Mouse (Mus musculus) layer of hippocampus, adult 9-10 months (tissue): ENCODE data around the gene Gm45213.

Experiments used
- DNase-seq: peaks from one replicate; pipeline ENCODE4 v3.0.0; 2022; ENCODE audit warnings: low spot score

The Gm45213 gene

GRCm38 (mm10) chr7:66043552-66044459 lies at the start of gene Gm45213:
Gene Gm45213, plus strand, starts transcription at chr7:66043602.
- DNase-seq, result no peak

DNA sequence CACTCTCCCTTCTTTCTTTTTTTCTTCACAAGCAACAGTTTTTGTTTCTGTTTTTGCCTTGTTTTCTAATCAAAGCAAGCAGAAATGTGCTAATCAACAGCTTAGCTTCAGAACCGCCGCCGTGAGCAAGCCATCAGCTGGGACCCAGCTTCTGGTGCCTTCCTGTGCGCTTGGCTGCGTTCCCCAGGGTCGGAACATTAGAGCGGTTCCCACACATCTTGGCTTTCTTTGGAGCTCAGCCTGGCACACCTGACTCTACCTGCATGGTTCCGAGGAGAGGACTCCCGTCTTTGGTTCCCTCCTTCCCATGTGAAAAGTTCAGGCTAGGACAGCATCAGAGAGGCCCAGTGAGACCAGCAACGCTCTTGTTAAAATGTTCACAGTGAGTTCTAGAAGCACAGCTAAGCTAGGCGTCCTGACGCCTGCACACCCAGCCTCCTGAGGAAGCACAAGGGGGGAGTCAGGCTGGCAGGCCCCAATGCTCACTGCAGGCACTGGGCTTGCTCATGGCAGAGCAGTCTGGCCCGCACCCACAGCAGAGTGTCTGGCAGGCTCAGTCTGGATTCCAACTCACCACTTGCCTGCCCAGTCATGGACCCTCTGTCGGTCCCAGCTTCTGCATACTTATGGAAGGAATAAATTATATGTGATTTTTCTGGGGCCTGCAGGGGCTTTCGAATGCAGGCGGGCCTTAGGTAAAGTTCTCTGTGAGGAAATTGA lies 42.2 kb upstream of the Gm45213 start:
- no peak for DNase-seq

GRCm38 (mm10) chr7:66001797-66002196 lies 41.6 kb upstream of the Gm45213 start:
- DNase-seq, result no peak

GRCm38 (mm10) chr7:66003447-66003846 lies 40.0 kb upstream of the Gm45213 start:
- no peak for DNase-seq

DNA sequence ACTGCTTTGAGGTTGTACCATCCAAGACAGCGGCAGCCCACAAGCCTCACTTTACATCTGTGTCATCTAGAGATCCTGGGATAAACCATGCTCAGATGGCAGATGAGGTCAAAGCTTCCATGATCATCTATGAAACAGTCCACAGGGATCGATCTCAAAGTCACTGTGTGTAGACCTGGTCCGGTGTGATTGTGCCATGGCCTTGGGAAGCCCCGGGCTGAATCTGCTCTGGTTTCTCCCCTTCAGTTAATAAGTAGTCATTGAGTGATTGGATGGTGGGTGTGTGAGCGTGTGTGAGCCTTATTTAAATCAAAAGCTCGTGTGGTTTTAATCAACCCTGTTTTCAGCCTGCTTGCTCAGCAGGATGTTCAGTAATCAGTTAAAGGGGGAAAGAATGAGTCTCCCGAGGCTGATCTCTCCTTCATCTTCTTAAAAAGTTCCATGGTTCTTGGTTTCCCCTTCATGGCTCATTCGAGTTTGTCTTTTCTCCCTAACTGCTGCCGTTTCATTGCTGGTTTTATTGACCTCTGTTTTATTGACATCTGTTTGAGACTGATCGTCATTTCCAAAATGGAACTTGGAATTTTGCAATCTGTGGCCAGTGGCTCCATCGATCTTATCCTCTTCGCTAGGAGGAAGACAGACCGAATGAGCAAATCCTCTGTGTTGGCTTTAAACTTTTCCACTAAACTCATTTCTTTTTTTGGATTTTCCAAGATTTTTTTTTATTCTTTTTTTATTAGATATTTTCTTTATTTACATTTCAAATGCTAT lies 39.4 kb upstream of the Gm45213 start:
- no peak for DNase-seq

DNA sequence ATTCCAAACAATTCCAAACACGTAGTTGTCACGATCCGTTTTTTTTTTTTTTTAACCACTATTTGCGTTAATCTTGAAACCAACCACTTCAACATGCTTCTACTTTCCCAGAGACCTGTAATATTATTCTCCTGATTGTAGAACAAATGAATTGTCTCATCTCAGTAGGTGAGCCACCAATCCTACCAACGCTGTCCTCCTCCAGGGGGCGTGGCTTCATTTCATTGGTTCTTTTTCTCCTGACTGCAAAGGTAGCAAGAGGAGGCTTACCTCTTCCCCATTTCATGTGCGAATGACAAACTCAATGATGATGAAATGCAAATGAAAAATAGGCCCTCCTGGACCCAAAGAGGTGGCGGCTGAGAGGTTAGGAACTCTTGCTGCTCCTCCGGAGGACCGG lies 38.3 kb upstream of the Gm45213 start:
- no peak for DNase-seq

DNA sequence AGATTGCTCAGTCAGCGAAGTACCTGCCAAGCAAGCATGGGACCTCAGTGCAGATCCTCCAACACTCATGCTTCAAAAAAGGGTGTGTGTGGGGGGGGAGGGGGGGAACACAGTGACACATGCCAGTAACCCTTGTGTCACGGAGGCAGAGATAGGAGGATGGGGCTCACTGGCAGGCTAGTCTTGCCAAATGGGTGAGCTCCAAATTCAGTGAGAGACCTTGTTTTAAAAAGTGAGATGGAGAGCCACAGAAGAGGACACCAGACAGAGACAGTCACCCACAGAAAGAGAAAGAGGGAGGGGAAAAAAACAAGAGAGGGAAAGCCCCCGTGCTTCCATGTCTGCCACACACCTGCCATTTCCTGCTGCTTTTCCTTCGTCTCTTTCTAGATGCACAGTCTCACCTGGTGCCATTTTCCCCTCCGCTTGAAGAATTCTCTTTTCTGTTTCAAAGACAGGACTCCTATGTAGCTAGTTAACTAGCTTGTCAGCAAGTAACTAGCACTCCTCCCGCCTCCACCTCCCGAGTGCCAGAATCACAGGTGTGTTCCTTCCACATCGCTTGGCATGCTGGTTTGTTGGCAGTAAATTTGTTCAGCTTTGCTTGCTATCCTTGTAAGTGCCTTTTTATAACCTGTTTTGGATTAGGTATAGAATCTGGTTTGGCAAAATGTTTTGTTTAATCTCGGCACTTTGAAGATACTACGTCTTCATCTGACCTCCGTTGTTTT lies 35.1 kb upstream of the Gm45213 start:
- no peak for DNase-seq

DNA sequence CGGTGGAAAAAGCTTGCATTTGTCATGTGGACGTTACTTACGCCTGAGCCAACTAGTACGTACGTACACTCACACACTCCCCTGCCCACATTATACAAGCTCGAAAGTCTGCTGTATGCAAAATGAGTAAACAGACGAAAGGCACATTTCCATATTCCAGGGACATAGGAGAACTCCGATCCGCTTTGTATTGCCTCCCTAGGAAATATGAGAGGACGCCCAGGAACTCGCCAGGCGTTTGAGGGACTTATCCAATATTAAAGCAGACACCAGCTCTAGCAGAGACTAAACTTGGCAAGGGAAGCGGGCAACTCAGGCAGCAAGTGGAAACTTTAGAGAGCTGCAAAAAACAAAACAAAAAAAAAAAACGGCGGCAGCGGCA lies 34.5 kb upstream of the Gm45213 start:
- DNase-seq, result no peak

- no peak for DNase-seq
These were observed 32.9 kb upstream of the Gm45213 start for GRCm38 (mm10) chr7:66010518-66010917.

DNA sequence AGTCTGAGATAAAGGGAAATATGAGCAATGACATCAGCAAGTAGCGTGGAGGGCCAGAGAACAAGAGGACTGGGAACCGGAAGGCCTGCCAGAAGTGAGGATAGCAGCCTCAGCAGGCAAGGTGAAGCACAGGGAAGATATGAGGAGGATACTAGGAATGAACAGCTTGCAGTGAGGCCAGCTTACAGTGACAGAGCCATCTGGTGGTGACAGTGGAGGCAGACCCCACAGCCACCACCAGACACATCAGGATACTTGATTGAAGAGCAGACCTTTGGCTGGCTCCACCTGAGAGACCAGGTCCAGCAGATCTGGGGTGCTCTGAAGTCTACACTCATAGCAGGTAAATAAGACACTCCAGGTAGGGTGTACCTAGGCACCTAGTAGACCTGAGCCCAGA lies 15.7 kb upstream of the Gm45213 start:
- DNase-seq, result no peak

DNA sequence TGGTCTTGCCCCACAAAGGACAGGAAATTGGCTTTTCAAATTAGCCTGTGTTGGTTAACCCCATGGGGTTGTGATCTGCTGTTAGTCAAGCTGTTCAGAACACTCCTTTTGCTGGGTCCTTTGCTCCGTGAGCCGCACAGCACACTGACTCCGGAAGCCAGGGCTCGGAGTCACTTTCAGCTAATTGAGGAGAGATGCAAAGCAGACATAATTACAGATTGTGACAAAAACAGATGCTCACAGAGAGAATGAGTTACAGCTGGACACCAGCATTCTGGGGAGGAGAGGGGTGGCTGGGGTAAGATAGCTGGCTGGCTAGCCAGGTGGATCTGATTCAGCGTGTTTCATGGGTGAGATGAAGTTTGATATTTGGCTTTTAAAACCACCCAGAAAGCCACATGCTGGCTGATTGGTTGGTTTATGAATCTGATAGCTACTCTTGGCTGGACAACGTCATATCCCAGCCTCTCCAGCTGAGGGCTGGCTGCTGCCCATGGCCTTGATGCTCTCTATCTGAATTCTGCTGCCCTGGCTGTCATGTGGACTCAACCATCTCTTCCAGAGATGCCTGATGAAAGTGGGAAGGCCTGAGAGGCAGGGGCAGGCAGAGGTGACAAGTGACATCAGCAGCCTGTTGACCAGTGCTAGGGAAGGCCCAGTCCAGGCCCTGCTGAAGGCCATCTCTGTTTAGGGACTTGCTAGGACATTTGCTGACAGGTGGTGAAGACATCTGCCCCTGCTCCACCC lies 14.5 kb upstream of the Gm45213 start:
- no peak for DNase-seq

GRCm38 (mm10) chr7:66036809-66037208 lies 6.6 kb upstream of the Gm45213 start:
- no peak for DNase-seq

GRCm38 (mm10) chr7:66038261-66038660 lies 5.1 kb upstream of the Gm45213 start:
- no peak for DNase-seq

DNA sequence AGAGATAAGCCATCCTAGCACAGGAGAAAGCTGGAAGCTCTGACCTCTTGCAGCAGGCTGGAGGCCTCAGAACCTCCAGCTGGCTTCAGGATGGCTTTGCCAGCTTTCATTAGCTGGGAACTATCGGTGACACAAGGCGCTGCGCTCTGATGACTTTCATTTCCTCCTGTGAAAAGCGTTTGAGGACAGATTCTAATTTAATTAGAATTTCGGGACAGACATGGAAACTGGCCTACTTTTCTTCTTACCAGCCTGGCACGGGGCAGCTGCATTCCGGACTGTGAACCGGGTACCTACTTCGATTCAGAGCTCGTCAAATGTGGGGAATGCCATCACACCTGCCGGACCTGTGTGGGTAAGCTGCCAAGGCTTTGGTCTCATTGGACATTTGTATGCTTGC lies 4.7 kb upstream of the Gm45213 start:
- no peak for DNase-seq

- DNase-seq, result no peak
These were observed 3.2 kb upstream of the Gm45213 start for GRCm38 (mm10) chr7:66040026-66040814.

DNA sequence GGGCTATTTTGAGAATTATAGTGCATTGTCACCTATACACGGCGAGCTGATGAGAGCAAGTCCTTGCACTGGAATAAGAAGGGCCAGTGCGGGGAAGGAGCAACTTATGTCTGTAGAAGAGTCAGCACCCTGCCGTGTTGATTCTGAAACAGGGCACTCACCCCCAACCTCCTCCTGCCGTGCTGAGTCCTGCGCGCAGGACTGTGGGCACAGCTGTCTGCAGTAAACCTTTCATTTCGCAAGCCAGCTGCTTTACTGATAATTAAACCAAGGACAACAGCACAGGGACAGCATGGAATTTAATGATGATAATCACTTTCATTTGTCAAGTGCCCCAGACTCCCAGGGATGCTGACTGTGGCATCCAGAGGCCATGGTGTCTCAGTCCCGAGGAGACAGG lies 1.2 kb downstream of the Gm45213 start:
- DNase-seq, result no peak

DNA sequence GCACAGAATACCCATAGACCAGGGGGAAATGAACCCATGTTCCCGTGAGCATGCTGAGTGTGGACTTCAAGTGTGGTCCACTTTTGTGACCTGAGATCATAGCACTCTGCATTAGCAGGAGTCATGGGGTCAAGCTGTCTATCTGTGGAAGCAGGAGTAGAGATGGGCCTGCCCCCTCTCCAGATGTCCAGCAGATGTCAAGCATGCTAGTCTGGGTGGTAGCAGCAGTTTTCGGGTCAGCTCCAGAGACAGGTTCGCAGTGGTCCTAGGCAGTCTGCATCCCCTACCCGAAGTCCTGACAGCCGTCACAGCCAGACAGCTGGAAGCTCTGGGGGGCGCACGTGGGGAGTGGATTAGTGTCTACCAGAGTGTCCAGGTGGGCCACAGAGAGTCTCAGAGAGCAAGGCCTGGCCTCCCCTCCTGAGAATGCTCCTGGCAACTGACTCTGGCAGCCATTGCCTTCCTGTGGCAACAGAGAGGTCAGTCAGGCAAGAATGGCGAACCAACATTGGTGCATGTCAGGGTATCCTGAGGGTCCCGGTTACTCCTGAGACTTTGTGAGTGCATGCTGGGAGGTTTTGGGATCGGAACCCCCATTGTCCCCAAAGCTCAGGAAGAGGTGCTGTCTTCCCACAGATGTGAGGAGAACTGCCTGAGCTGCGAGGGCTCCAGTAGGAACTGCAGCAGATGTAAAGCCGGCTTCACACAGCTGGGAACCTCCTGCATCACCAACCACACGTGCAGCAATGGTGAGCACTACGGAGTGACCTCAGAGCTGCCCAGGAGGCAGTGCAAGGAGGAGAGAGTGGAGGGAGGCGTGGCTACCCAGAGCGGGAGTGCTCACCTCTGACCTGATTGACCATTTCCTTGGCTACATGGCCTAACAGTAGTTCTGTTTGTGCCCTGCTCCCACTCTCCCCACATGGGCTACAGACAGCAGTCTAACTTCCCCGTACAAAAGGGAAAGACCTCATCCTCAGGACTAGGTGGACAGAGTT lies 3.8 kb downstream of the Gm45213 start:
- DNase-seq, result no peak

DNA sequence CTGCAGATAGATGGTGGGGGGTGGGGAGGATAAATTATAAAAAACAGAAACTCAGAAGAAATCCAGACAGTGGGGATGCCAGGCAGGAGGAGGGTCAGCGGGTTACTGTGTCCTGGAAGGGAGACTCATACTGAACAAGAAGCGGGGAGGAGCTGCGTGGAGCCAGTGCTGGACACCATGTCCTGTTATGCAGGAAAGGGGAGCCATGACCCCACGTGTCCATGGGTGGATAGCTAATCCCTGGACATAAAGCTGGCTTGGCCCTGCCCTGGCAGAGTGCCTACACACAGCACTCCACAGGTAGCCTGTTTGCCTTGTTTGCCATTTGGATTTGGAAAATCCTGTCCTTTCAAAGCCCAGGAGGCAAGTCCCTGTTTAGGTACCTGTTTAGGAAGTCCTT lies 4.6 kb downstream of the Gm45213 start:
- DNase-seq, result no peak
